Mouse (Mus musculus) lung, postnatal 25 days (tissue): ENCODE data around the gene Obscn.
"Not testable (repeated sequence)": the region's sequence is repeated elsewhere in the genome, so short reads cannot be mapped to it uniquely, and the experiment has no call there.

Experiments used
- DNase-seq: peaks from one replicate; pipeline ENCODE4 v3.0.0; 2022; ENCODE audit warnings: low spot score

Obscn gene

GRCm38 (mm10) chr11:58959921-58960465, 176.2 kb downstream of the Obscn start:
- DNase-seq: peak; percentile 87

GRCm38 (mm10) chr11:58959186-58959825, 176.9 kb downstream of the Obscn start:
- DNase-seq: no peak

- DNase-seq: no peak
Measured at GRCm38 (mm10) chr11:58958536-58958935, 177.7 kb downstream of the Obscn start.

- no peak for DNase-seq
Measured at GRCm38 (mm10) chr11:58957226-58957914, 178.8 kb downstream of the Obscn start.

GRCm38 (mm10) chr11:58955868-58956257, 180.3 kb downstream of the Obscn start:
- DNase-seq: no peak

GRCm38 (mm10) chr11:58955143-58955867, 180.9 kb downstream of the Obscn start:
- no peak for DNase-seq

- peak; percentile 97 for DNase-seq
Measured at GRCm38 (mm10) chr11:58954420-58955142, 181.6 kb downstream of the Obscn start, which contains the start of the genes Hist3h2a and Trim17. Gene Hist3h2a, plus strand, starts transcription at chr11:58954685. Gene Trim17, plus strand, starts transcription at chr11:58954685.

- not testable (repeated sequence) for DNase-seq
Measured at GRCm38 (mm10) chr11:58954170-58954419, 182.1 kb downstream of the Obscn start.

- DNase-seq: no peak
Measured at GRCm38 (mm10) chr11:58953351-58954169, 182.6 kb downstream of the Obscn start.

GRCm38 (mm10) chr11:58951210-58951609, 185.0 kb downstream of the Obscn start:
- DNase-seq: no peak

GRCm38 (mm10) chr11:58949480-58950431, 186.4 kb downstream of the Obscn start:
- DNase-seq: no peak

GRCm38 (mm10) chr11:58948542-58949479, 187.4 kb downstream of the Obscn start, which contains the start of gene Hist3h2ba:
Gene Hist3h2ba, plus strand, starts transcription at chr11:58948920.
- DNase-seq: peak; percentile 68

- DNase-seq: no peak
Measured at GRCm38 (mm10) chr11:58947798-58948528, 188.2 kb downstream of the Obscn start.

- no peak for DNase-seq
Measured at GRCm38 (mm10) chr11:58947306-58947705, 188.9 kb downstream of the Obscn start.
